Mouse (Mus musculus) R1 (cell line): ENCODE results near the gene Saxo2.

Source experiments
- DNase-seq: peaks from one replicate; pipeline ENCODE4 v3.0.0-alpha.2; 2018; ENCODE audit warnings: low read depth, low spot score

The Saxo2 gene

DNA sequence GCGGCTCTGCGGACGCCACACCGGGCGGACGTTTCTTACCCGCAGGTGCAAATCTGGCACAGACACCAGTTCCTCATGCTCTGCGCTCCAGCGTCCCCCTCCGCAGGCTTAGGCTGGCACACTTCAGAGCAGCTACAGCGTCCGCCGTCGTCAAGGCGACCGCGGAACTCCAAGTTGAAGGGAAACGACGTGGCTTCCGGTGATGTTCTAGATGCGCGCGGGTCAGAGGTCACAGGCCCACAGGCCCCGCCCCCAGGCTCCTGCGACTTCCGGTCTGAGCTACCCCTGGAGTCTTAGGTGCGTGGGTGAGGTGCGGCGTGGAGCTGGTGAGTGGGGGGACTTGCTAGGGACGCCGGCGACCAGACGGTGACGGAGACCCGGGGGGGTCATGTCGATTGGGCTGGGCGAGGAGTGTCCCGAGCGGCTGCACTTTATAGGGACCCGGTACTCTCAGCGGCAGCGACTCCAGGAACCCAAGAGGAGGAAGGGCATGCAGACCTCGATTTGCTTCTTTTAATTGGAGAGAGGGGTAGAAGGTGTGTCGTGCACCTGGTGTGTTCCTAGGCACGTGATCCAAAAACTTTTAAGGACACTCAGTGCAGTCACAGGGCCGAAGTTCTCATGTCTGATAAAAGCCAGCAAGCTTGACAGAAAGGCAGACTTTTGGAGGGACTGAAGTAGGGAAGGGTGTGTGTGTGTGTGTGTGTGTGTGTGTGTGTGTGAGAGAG, at the start of gene Saxo2, which contains the start of gene Efl1:
Gene Saxo2, minus strand, starts transcription at position 176 of the 728 bp plus-strand sequence.
Gene Efl1, plus strand, starts transcription at position 262 of the 728 bp plus-strand sequence.
- DNase-seq: peak; percentile 96

DNA sequence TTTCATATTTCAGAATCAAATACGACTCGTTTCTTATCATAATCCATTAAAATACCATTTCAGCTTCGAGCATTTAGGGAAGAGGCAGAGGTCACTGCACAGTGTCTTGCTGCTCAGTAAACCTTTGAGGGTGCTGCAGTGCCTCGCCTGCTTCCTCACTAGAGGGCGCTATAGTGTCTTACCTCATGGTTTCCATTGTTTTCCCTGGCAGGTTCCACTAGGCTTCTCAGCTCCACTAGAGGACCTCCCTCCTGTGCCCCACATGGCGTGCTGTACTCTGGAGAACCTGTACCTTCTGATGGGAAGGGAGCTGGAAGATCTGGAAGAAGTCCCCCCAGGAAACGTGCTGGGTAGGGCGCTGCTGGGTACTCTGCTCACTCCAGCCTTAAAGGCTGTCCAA, 49.3 kb upstream of the Saxo2 start:
- peak; percentile 82 for DNase-seq

DNA sequence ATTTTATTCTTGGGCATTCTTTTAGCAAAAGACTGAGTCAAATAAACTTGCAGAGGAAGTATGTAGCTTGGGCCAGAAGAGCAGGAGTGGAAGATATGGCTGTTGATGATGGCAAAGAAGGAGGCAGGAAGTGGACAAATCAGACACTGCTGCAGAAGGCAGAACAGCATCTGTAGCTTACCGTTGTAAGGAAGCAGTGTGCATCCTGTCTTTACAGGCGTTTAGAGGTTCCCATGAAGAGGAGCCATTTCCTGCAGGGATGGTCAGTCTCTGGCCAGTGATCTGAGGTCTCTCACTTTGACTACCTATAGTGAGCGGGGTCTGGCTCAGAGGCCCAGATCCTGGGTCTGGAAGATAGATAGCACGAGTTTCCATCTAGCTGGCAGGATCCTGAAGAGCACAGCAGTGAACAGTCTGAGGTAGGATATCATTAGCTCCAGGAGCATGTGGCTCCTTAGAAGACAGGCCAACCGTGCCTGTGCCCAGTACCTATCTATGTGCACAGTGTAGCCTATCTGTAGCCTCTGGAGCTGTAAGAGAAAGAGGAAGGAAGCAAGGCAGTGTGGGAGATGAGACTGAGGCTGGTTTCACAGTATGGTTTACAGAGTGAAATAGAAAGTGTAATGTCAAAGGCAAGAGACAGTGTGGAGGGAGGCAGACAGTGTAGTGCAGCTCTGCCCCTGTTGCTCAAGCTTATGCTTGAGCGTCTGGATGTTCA, 42.9 kb upstream of the Saxo2 start:
- no peak for DNase-seq

DNA sequence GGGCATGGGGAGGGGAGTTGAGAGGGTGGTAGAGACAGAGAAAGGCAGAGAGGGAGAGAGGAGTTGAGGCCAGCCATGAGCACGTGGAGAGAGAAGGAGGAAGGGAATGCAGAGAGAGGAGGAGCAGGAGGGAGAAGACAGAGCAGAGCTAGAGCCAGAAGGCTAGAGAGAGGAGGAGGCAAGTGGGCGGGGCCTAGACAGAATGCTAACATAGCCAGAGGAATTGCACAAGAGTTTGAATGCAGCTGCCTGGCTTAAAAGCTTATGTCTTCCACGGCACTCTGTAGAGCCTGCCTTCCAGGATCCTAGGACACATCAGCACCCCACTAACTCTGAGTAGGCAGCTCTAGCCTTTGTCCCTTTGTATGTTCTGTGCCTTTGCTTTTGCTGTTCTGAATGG, 40.4 kb upstream of the Saxo2 start:
- peak; percentile 23 for DNase-seq

DNA sequence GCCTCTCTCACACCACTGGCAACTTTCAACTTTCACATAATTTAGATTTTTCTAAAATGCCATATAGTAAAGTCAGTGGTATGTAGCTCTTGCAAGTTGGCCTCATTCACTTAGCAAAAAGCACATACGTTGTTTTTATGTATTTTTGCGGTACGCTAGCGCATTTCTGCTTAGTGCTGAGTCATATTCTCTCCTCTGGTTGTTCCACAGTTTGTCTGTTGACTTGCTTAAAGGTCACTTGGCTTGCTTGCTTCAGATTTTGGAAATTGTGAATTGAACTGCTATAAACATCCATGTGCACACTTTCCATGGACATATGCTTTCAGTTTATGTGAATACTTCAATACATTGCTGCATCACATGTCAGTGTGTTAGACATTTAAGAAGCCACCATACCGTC, 31.6 kb upstream of the Saxo2 start:
- no peak for DNase-seq

DNA sequence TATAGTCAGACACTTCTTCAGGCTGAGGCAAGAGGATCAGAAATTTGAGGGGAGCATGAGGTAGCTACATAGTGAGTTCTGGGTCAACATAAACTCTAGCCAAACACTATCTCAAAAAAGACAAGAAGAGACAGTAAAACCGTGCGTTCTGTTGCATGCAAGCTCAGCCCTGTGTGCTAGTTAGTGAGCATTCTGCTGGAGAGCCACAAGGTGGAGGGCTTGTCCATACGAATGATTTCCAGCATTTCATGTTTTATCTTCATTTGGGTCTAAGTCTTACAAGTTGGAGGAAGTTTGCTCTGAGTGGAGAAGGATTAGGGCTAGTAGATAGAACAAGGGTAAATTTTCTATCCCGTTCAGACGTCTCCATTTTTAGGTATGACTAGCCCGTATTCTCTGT, 28.5 kb upstream of the Saxo2 start:
- DNase-seq: peak; percentile 24

DNA sequence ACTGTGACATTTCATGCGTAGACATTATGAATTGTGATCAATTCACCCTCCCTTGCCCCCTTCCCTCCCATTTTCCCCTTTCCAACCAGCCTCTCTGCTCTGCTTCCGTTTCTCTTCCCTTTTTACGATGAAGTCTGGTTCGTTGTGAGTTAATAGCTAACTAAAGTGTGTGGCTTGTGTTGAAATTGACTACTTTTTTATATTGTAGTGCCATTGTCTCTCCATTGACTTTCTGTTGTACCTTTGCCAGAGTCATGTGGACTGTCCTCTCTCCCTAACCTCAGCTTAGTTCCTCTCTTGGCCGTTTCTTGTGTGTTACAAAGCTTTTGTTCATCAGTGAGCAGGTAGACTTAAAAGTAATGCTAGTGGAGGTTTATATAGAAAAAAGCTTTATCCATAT, 27.7 kb upstream of the Saxo2 start:
- no peak for DNase-seq

DNA sequence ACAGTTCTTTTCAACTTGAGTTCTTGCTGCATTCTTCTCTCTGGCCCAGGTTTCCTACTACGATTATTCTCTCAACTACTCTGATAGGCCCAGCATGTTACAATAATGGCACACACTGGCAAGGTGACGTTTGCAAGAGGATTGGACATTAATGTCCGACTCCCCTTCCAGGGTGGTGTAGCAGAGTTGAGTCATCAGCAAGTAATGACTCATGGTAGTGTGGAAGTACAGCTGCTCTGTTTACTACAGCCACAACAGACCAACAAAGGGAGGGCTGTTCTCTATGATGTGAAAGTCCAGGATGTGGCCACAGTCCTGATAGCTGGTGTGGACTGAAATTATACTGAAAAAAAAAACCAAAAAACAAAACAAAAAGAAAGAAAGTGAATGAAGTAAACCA, 16.3 kb upstream of the Saxo2 start:
- DNase-seq: no peak

DNA sequence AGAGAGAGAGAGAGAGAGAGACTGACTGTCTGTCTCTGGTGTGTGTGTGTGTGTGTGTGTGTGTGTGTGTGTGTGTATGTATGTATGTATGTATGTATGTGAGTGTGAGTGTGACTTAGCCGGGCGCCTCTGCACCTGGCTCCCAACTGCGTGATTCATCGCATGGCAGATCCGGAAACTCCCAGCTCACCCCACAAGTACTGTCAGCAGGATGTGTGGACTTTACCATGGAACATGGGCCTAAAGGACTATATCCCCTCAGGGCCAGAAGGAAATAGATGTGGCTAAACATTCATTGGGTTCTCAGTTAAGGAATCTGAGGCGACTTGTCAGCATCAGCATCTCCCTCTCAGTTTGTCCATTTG, 735 bp upstream of the Saxo2 start:
- DNase-seq: peak; percentile 19

DNA sequence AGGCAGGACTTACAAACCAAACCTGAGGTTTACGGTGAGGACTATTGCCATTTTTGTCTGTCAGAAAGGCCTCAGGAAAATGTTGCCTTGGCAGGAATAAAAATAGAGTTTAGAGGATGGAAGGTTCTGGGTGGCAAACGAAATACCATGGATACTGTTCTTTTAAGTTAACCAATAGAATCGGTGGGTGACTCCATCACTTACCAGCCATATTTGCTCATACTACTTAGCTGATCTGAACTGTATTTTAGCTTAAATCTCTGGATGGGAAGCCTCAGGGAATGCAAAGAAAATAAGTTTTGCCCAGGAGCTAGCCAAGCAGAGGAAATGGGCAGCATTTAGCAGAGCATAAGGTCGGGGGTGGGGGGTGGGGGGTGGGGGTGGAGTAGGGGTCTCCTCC, 419 bp downstream of the Saxo2 start:
- no peak for DNase-seq

DNA sequence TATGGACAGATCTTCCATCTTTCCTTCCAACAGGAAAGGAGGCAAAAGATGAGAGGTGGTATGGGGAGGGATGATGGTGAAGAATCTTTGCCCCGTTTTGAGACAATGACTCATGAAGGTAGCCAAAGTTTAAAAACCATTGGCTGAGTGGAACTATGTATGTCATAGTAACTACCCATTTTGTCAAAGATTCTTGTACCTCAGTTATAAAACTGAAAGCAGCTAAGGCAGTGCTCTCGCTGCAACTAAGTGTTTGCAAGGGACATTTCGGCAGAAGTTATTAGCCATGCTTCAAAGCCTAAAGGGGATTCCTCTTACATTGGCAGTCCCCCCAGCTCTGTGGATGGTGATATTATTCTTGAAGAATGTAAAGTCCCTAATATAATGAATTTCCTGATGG, 1.1 kb downstream of the Saxo2 start:
- DNase-seq: no peak

DNA sequence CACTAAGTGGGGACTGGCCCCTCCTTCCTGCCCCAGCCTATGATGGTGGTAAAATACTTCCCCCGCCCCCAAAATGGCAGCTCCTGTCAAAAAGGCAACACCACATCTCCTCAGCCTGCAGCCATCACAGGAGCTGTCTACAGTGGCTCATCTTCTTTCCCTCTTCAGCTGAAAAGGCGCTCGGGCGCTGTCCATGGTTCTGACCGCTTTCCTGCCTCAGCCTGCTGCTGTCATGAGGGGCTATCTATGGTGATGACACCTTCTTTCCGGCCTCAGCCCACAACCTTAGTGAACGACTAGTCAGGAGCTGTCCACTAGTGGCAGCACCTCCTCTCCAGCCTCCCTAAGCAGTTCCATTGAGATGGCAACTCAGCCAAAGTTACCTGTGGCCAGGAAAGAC, 23.0 kb downstream of the Saxo2 start:
- peak; percentile 77 for DNase-seq

DNA sequence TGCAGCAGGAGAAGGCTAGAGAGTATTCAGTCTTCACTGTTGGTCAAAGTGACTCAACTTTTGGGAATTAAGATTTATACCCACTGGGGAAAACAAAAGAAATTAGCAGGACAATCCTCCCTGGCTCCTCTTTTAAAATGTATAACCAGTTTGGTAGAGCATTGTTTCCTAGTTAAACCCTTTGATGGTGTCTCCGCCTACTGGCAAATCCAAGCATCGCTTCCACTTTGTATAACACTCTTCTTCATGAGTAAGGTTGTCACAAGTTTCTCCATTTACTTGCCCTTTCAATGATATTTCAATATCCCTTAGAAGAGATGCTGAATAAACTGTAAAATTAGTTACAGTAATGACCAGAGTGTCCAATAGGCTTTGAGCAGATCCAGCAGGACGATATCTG, 38.7 kb downstream of the Saxo2 start:
- DNase-seq: peak; percentile 18

DNA sequence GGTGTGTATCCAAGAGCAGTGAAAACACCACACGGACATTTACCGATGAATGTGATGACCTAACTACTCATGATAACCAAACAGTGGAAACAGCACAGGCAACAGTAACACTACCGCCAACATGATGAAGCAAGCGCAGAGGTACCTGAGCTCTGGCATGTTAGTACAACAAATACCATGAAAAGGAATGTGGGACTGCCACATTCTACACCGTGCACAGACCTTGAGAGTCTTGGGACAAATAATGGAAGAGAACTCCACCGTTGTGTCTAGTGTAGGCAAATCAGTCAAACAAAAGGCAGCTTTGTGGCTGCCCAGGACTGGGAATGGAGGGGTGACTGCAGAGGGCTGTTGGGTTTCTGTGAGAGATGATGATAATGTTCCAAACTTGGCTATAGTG, 42.9 kb downstream of the Saxo2 start:
- no peak for DNase-seq

DNA sequence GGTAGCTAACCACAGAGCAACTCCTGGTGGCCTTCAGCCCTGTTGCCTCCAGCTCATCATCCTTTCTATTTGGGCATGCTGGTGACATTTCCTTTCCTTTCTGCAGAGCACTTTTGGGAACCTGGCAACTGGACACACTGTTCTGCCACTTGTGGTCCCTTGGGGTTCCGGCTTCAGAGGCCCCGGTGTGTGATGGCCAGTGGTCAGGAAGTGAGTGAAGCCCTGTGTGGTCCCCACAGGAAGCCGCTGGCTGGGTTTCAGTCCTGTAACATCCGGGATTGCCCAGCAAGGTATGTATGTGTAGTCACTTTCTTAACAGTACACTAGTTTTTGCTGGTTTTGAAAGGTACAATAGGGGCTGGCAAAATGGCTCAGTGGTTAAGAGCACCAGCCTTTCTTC, 46.3 kb downstream of the Saxo2 start:
- DNase-seq: no peak

DNA sequence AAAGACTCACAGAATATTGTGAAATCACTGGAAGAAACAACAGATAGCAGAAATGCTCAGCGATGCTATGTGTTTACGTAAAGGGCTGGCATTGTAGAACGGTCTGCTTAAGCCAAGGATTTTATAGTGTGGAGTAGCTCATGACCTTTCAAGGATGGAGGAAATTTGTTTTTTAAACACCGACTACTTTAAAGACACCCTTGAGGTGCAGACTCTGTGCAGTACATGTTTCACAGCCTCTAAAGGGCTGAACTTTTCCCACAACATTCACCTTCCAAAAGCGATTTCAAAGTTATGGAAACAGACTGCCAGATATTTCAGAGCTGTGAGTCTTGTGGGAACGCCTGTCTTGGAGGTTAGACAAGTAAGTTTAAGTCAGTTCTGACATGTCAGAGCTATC, 57.4 kb downstream of the Saxo2 start:
- DNase-seq: no peak
